Mouse (Mus musculus): ENCODE measurements around the gene Clip2.

DNA sequence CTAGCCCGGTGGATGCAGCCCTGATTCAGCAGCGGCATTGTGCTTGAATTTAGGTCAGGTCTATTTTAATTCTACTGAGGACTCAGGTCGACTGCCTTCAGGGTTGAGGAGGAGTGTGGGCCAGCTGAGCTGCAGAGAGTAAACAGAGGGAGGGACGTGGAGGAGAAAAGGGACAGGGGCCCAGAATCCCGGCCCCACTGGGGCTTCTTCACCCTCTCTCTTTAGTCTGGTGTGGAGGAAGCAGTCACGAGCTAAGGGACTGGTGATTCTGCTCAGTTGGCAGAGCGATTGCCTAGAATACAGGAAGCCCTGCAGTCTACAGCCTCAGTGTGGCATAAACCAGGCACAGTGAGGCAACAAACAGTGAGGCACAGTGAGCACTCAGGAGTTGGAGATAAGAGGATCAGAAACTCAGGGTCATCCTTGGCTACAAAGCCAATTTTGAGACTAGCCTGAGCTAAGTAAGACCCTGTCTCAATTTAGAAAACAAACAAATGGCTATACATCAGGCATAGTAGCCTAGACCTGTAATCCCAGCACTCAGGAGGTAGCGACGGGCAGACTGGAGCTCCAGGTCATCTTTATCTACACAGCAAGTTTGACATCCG, 84.0 kb downstream of the Clip2 start:
- TF ChIP-seq POLR2A (IDR thresholded peaks at IDR 0.05; ENCODE audit: low read depth, low read length): no peak
- TF ChIP-seq CTCF (IDR thresholded peaks at IDR 0.05; ENCODE audit: borderline replicate concordance, insufficient read depth, low read length): no peak
